Mouse (Mus musculus) E14TG2a.4 (cell line): Measurements from ENCODE around the gene Ubr1.

ENCODE experiments used
- H3K27me3 ChIP-seq: 2 replicates; pipeline ENCODE4 v1.6.1; 2014; ENCODE audit warnings: low read length, control low read depth; ENCODE audit not compliant: insufficient read depth
- H3K36me3 ChIP-seq: 2 replicates; pipeline ENCODE4 v1.6.1; 2014; ENCODE audit warnings: low read length, control low read depth; ENCODE audit not compliant: insufficient read depth
- H3K4me1 ChIP-seq: replicated peaks from 2 replicates; pipeline ENCODE4 v1.6.1; 2014; ENCODE audit warnings: low read depth, low read length, control low read depth
- H3K4me3 ChIP-seq: replicated peaks from 2 replicates; pipeline ENCODE4 v1.5.1; 2014; ENCODE audit warnings: mild to moderate bottlenecking, low read length
- H3K9me3 ChIP-seq: 2 replicates; pipeline ENCODE4 v1.6.1; 2014; ENCODE audit warnings: low read length, control low read depth
- CTCF ChIP-seq: conservative IDR thresholded peaks from 2 replicates; pipeline ENCODE4 v1.5.1; 2014; ENCODE audit warnings: low read length
- NANOG ChIP-seq: IDR thresholded peaks from 2 replicates; pipeline ENCODE4 v1.6.1; 2014; ENCODE audit warnings: borderline replicate concordance, low read length, mixed read lengths
- POU5F1 ChIP-seq: IDR thresholded peaks from 2 replicates; pipeline ENCODE4 v1.6.1; 2014; ENCODE audit warnings: low read length, borderline replicate concordance

Ubr1 gene

GRCm38 (mm10) chr2:120887601-120888000 lies 82.9 kb downstream of the Ubr1 start:
- TF ChIP-seq POU5F1 (no peak), CTCF (no peak), NANOG (no peak)
- no peaks in the 10 kb centered on the region for H3K27me3 ChIP-seq
- no peaks in the 10 kb centered on the region for H3K4me1 ChIP-seq
- H3K4me3 ChIP-seq: no peak overlapping the region
- no peaks in the 10 kb centered on the region for H3K9me3 ChIP-seq
- H3K36me3 ChIP-seq: peaks cover 23% of the 10 kb centered on the region

- Histone ChIP-seq H3K4me3 (no peak overlapping the region), H3K4me1 (0 out of 2 replicates have a peak, but pooled peaks cover 4% of the 10 kb centered on the region), H3K27me3 (no peaks in the 10 kb centered on the region), H3K36me3 (peaks cover 34% of the 10 kb centered on the region), H3K9me3 (no peaks in the 10 kb centered on the region)
- TF ChIP-seq CTCF (no peak), POU5F1 (no peak), NANOG (no peak)
Measured at GRCm38 (mm10) chr2:120873192-120873591, 97.3 kb downstream of the Ubr1 start.

- Histone ChIP-seq H3K36me3 (peaks cover 32% of the 10 kb centered on the region), H3K9me3 (no peaks in the 10 kb centered on the region), H3K4me3 (no peak overlapping the region), H3K4me1 (no peaks in the 10 kb centered on the region), H3K27me3 (no peaks in the 10 kb centered on the region)
- TF ChIP-seq NANOG (no peak), CTCF (no peak), POU5F1 (no peak)
Measured at GRCm38 (mm10) chr2:120871447-120872336, 98.8 kb downstream of the Ubr1 start.

- H3K4me3 ChIP-seq: no peak overlapping the region
- no peak for TF ChIP-seq NANOG
- TF ChIP-seq POU5F1: no peak
- no peak for TF ChIP-seq CTCF
Measured at GRCm38 (mm10) chr2:120867336-120867735, 103.2 kb downstream of the Ubr1 start.

GRCm38 (mm10) chr2:120866561-120866960 lies 104.0 kb downstream of the Ubr1 start:
- Histone ChIP-seq H3K36me3 (peaks cover 43% of the 10 kb centered on the region), H3K9me3 (no peaks in the 10 kb centered on the region), H3K4me1 (no peaks in the 10 kb centered on the region), H3K4me3 (no peak overlapping the region), H3K27me3 (no peaks in the 10 kb centered on the region)
- TF ChIP-seq POU5F1 (no peak), CTCF (peak; percentile 43), NANOG (no peak)

More at GRCm38 (mm10) chr2:120867336-120867735, 103.2 kb downstream of the Ubr1 start:
- Histone ChIP-seq H3K9me3 (no peaks in the 10 kb centered on the region), H3K4me1 (no peaks in the 10 kb centered on the region), H3K27me3 (no peaks in the 10 kb centered on the region), H3K36me3 (peaks cover 36% of the 10 kb centered on the region)

GRCm38 (mm10) chr2:120863389-120863788 lies 107.1 kb downstream of the Ubr1 start:
- Histone ChIP-seq H3K4me3 (no peak overlapping the region), H3K27me3 (no peaks in the 10 kb centered on the region), H3K9me3 (no peaks in the 10 kb centered on the region), H3K36me3 (peaks cover 28% of the 10 kb centered on the region), H3K4me1 (no peaks in the 10 kb centered on the region)
- TF ChIP-seq CTCF: no peak
- no peak for TF ChIP-seq POU5F1
- TF ChIP-seq NANOG: no peak

- Histone ChIP-seq H3K36me3 (peaks cover 28% of the 10 kb centered on the region), H3K9me3 (no peaks in the 10 kb centered on the region), H3K4me1 (no peaks in the 10 kb centered on the region), H3K27me3 (no peaks in the 10 kb centered on the region), H3K4me3 (no peak overlapping the region)
- TF ChIP-seq NANOG (no peak), CTCF (no peak), POU5F1 (no peak)
Measured at GRCm38 (mm10) chr2:120860699-120861098, 109.8 kb downstream of the Ubr1 start.

- TF ChIP-seq NANOG (no peak), CTCF (no peak), POU5F1 (no peak)
Measured at GRCm38 (mm10) chr2:120858131-120858530, 112.4 kb downstream of the Ubr1 start.

More at GRCm38 (mm10) chr2:120858131-120858530, 112.4 kb downstream of the Ubr1 start:
- Histone ChIP-seq H3K4me3 (no peak overlapping the region), H3K27me3 (no peaks in the 10 kb centered on the region), H3K4me1 (no peaks in the 10 kb centered on the region), H3K9me3 (no peaks in the 10 kb centered on the region), H3K36me3 (peaks cover 15% of the 10 kb centered on the region)
